25 mouse cellular contexts compared by ENCODE assay signal in genomic region chr5:42054636-42055035, GRCm38 (mm10). TPM values are rescaled to one million over a fixed set of nuclear protein-coding genes. Genes with fewer than 3 reads are reported as not detected.
DNase-seq lines count a peak whose midpoint lies in the region; ATAC-seq and TF ChIP-seq lines count a peak whose summit lies in the region.
"Had no signal": no experiment of that assay in that cellular context is flagged by ENCODE, and none has a peak within 500 bp of the region (broad histone marks: within the 10 kb centered on the region; RNA-seq: fewer than 3 reads in every experiment).

No protein-coding gene starts in this region.

- H3K36me3 ChIP-seq in hindbrain, postnatal 0 days (ENCODE audit: insufficient read depth, low read length): no peaks in the 10 kb centered on the region
- no peaks in the 10 kb centered on the region for H3K36me3 ChIP-seq in hindbrain, embryonic 13.5 days
- H3K36me3 ChIP-seq: embryonic facial prominence, embryonic 10.5 days; midbrain, embryonic 10.5 days had no signal

- no peak for TF ChIP-seq CTCF in hindbrain, postnatal 0 days (IDR thresholded peaks at IDR 0.05; ENCODE audit: low read depth)

- H3K9ac ChIP-seq in hindbrain, postnatal 0 days (replicated peaks; ENCODE audit: low read length): no peak overlapping the region
- H3K9ac ChIP-seq in hindbrain, embryonic 13.5 days: no peak overlapping the region
- H3K9ac ChIP-seq: forebrain, postnatal 0 days; liver, embryonic 14.5 days had no signal

- H3K27ac ChIP-seq in hindbrain, postnatal 0 days: no peak overlapping the region
- H3K27ac ChIP-seq in hindbrain, embryonic 13.5 days: no peak overlapping the region
- H3K27ac ChIP-seq: embryonic facial prominence, embryonic 10.5 days; kidney, postnatal 0 days; liver, embryonic 14.5 days; macrophage; midbrain, embryonic 10.5 days had no signal

- H3K27me3 ChIP-seq in hindbrain, postnatal 0 days (ENCODE audit: insufficient read depth, low read length): no peaks in the 10 kb centered on the region
- no peaks in the 10 kb centered on the region for H3K27me3 ChIP-seq in hindbrain, embryonic 13.5 days

- H3K4me3 ChIP-seq in hindbrain, postnatal 0 days (ENCODE audit: low read length): no peak overlapping the region
- no peak overlapping the region for H3K4me3 ChIP-seq in hindbrain, embryonic 13.5 days
- H3K4me3 ChIP-seq: embryonic facial prominence, embryonic 10.5 days; midbrain, embryonic 10.5 days had no signal

- ATAC-seq in hindbrain, postnatal 0 days: peak; percentile 40; the same call in 1 of the 2 replicates
- no peak for ATAC-seq in hindbrain, embryonic 13.5 days (ENCODE audit: low FRiP score)
- ATAC-seq in cerebellum, adult (ENCODE audit: insufficient number of reproducible peaks, low FRiP score, low TSS enrichment): peak; percentile 94
- ATAC-seq: forebrain, postnatal 0 days; intestine, postnatal 0 days had no signal

- no peaks in the 10 kb centered on the region for H3K4me1 ChIP-seq in hindbrain, postnatal 0 days (ENCODE audit: insufficient read depth, low read length)
- no peaks in the 10 kb centered on the region for H3K4me1 ChIP-seq in hindbrain, embryonic 13.5 days (replicated peaks)
- H3K4me1 ChIP-seq: embryonic facial prominence, embryonic 10.5 days; midbrain, embryonic 10.5 days had no signal

- 51% methylated on average over 4 of the region's 4 CpGs for WGBS in hindbrain, postnatal 0 days
- 80% methylated on average over 4 of the region's 4 CpGs for WGBS in hindbrain, embryonic 13.5 days

- H3K9me3 ChIP-seq in hindbrain, postnatal 0 days (ENCODE audit: low read length): no peaks in the 10 kb centered on the region
- H3K9me3 ChIP-seq in hindbrain, embryonic 13.5 days: no peaks in the 10 kb centered on the region
- H3K9me3 ChIP-seq: embryonic facial prominence, embryonic 10.5 days; midbrain, embryonic 10.5 days had no signal

- no peak overlapping the region for H3K4me2 ChIP-seq in hindbrain, postnatal 0 days (ENCODE audit: low read depth, low read length)
- no peak overlapping the region for H3K4me2 ChIP-seq in hindbrain, embryonic 13.5 days

- peak; percentile 67 for DNase-seq in hindbrain, postnatal 0 days (ENCODE audit: low spot score)
- DNase-seq in cerebellum, adult 18-20 months: peak; percentile 70 to 75
- DNase-seq in cerebellum, postnatal 25 days: peak; percentile 69 to 72
- no peak for DNase-seq in kidney, postnatal 14 days
- DNase-seq in frontal cortex, adult 2 months (ENCODE audit: extremely low spot score in 1 of 2, low spot score in 1 of 2): no peak
- DNase-seq: adrenal gland, adult 8-10 months; forebrain, postnatal 0 days had no signal

RNA-seq across cellular contexts. Expression of gene Gm16223, which starts 13.1 kb away (rescaled TPM):
- 0.79 TPM in 1 of 2 replicates, not detected in the other for total RNA-seq in hindbrain, postnatal 0 days (2014; rRNA removed)
- polyA plus RNA-seq in hindbrain, postnatal 0 days (2015; fragmentation: Nextera tagmentation; extraction: Ambion mirVana): not detected in 2 replicates
- polyA plus RNA-seq in hindbrain, embryonic 13.5 days (2015; fragmentation: Nextera tagmentation; extraction: Ambion mirVana): not detected in 2 replicates
- polyA plus RNA-seq in frontal cortex, adult 2 months (2012; rRNA removed): not detected in 2 replicates
- total RNA-seq: forebrain, postnatal 0 days; gastrocnemius, adult 18-20 months; hematopoietic stem cell, adult 5-6 weeks; layer of hippocampus, postnatal 25 days; left cerebral cortex, postnatal 14 days; neutrophil, adult 5-6 weeks had no signal
- polyA plus RNA-seq: embryonic facial prominence, embryonic 10.5 days; forebrain, postnatal 0 days; heart, embryonic 16.5 days; intestine, postnatal 0 days; kidney, postnatal 0 days; limb, embryonic 14.5 days; liver, embryonic 14.5 days; lung, embryonic 16.5 days; macrophage; midbrain, embryonic 10.5 days; stomach, embryonic 16.5 days; thymus, postnatal 0 days had no signal

Comparison
In these comparisons a context has a peak if more than half of its experiments do, and no peak if none do; other contexts are left out.
1. DNase-seq: peak in hindbrain, postnatal 0 days (single experiment), cerebellum, adult 18-20 months (2 of 2) and cerebellum, postnatal 25 days (2 of 2); none in kidney, postnatal 14 days (single experiment) and frontal cortex, adult 2 months (0 of 2).